Mouse (Mus musculus) cortical plate, adult 2 months (tissue): ENCODE data around the gene Cd200. TPM values are rescaled to one million over a fixed set of nuclear protein-coding genes. Genes with fewer than 3 reads are reported as not detected.

Source experiments
- H3K27ac ChIP-seq: fragments of 200-500 bp; 2 replicates; pipeline ENCODE4 v1.5.1; 2012; ENCODE audit warnings: low read length, control low read depth, inconsistent platforms; ENCODE audit not compliant: insufficient read depth
- H3K4me1 ChIP-seq: fragments of 200-500 bp; 2 replicates; pipeline ENCODE4 v1.6.1; 2011; ENCODE audit warnings: low read length; ENCODE audit not compliant: control insufficient read depth, insufficient read depth
- H3K4me3 ChIP-seq: fragments of 200-500 bp; 2 replicates; pipeline ENCODE4 v1.5.1; 2011; ENCODE audit warnings: mild to moderate bottlenecking, low read length, control low read depth; ENCODE audit not compliant: insufficient read depth
- CTCF ChIP-seq: fragments of 200-500 bp; IDR thresholded peaks from 2 replicates; pipeline ENCODE4 v1.5.1; 2011; ENCODE audit warnings: mild to moderate bottlenecking, control low read depth, low read length; ENCODE audit not compliant: insufficient read depth; ENCODE audit errors: extremely low read depth
- POLR2A ChIP-seq: fragments of 200-500 bp; IDR thresholded peaks from 2 replicates; pipeline ENCODE4 v1.6.1; 2011; ENCODE audit warnings: mild to moderate bottlenecking, low read length, control low read depth; ENCODE audit not compliant: insufficient read depth; ENCODE audit errors: extremely low read depth
- polyA plus RNA-seq: library from polyadenylated mRNA; depleted of rRNA; stranded (reverse); fragments of >200 nt; gene quantifications from 2 replicates; pipeline ENCODE4 v1.2.3, GENCODE M21; 2012

The Cd200 gene
- polyA plus RNA-seq, 1 experiment: 102 TPM

- TF ChIP-seq CTCF: no peak
- TF ChIP-seq POLR2A: no peak
- Histone ChIP-seq H3K4me1 (no peaks in the 10 kb centered on the region; the same call in 1 of the 2 replicates), H3K4me3 (no peak overlapping the region), H3K27ac (no peak overlapping the region)
Observed at GRCm38 (mm10) chr16:45378147-45378943, 30.5 kb downstream of the Cd200 start.

- Histone ChIP-seq H3K4me3 (no peak overlapping the region), H3K4me1 (no peaks in the 10 kb centered on the region; the same call in 1 of the 2 replicates), H3K27ac (no peak overlapping the region)
- TF ChIP-seq CTCF (no peak), POLR2A (no peak)
Observed at GRCm38 (mm10) chr16:45377332-45377731, 31.5 kb downstream of the Cd200 start.

GRCm38 (mm10) chr16:45376812-45377211, 32.0 kb downstream of the Cd200 start:
- Histone ChIP-seq H3K4me1 (no peaks in the 10 kb centered on the region; the same call in 1 of the 2 replicates), H3K27ac (no peak overlapping the region), H3K4me3 (no peak overlapping the region)
- no peak for TF ChIP-seq CTCF
- no peak for TF ChIP-seq POLR2A

- Histone ChIP-seq H3K4me1 (no peaks in the 10 kb centered on the region; the same call in 1 of the 2 replicates), H3K27ac (no peak overlapping the region), H3K4me3 (no peak overlapping the region)
- no peak for TF ChIP-seq POLR2A
- no peak for TF ChIP-seq CTCF
Observed at GRCm38 (mm10) chr16:45376294-45376693, 32.6 kb downstream of the Cd200 start.

GRCm38 (mm10) chr16:45375506-45376225, 33.2 kb downstream of the Cd200 start:
- H3K4me3 ChIP-seq: no peak overlapping the region
- no peak overlapping the region for H3K27ac ChIP-seq
- no peaks in the 10 kb centered on the region; the same call in 1 of the 2 replicates for H3K4me1 ChIP-seq
- TF ChIP-seq CTCF (no peak), POLR2A (no peak)

- H3K4me3 ChIP-seq: no peak overlapping the region
- TF ChIP-seq POLR2A: no peak
- TF ChIP-seq CTCF: no peak
- H3K4me1 ChIP-seq: no peaks in the 10 kb centered on the region; the same call in 1 of the 2 replicates
- no peak overlapping the region for H3K27ac ChIP-seq
Observed at GRCm38 (mm10) chr16:45374074-45374473, 34.8 kb downstream of the Cd200 start.

- no peak for TF ChIP-seq POLR2A
- TF ChIP-seq CTCF: no peak
- H3K4me1 ChIP-seq: no peaks in the 10 kb centered on the region; the same call in 1 of the 2 replicates
Observed at GRCm38 (mm10) chr16:45371076-45371475, 37.8 kb downstream of the Cd200 start.

GRCm38 (mm10) chr16:45369285-45369965, 39.4 kb downstream of the Cd200 start:
- Histone ChIP-seq H3K4me1 (no peaks in the 10 kb centered on the region), H3K4me3 (no peak overlapping the region), H3K27ac (no peak overlapping the region)
- no peak for TF ChIP-seq CTCF
- TF ChIP-seq POLR2A: no peak

More at GRCm38 (mm10) chr16:45371076-45371475, 37.8 kb downstream of the Cd200 start:
- H3K4me3 ChIP-seq: no peak overlapping the region
- no peak overlapping the region for H3K27ac ChIP-seq

- Histone ChIP-seq H3K4me3 (no peak overlapping the region), H3K27ac (no peak overlapping the region), H3K4me1 (no peaks in the 10 kb centered on the region)
- TF ChIP-seq POLR2A: no peak
- no peak for TF ChIP-seq CTCF
Observed at GRCm38 (mm10) chr16:45366111-45366510, 42.7 kb downstream of the Cd200 start.
